Mouse (Mus musculus): Measurements from ENCODE around the gene Polr3h.

The Polr3h gene

DNA sequence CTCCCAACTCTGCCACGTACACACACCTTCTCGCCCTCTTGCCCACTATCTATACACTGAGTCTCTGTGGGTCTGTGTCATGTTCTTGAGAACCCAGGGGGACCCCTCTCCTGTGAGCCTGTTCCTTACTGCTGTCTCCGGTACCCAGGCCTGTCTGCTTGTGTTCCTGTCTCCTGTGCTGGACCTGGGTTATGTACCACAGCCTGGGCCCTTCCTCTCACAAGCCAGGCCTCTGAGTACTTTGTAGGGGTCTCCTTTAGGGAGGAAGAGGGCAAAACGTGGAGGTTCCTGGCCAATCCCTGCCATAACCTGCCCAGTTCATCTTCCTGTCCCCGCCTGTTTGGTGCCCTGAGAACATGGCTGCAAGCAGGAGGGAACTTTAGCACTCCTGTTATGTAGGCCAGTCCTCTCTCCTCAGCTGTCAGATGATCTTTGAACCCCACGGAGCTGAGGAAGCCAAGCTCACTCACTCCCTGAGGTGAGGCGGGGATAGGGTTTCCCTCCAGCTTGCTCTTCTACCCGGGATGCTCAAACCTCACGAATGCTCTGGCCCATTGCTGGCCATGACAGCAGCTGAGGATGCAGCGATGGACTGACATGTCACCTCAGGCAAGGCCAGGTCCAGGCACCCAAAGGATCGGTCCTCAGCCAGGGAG, 23.6 kb upstream of the Polr3h start:
- no peak for DNase-seq (ENCODE audit: low spot score)

DNA sequence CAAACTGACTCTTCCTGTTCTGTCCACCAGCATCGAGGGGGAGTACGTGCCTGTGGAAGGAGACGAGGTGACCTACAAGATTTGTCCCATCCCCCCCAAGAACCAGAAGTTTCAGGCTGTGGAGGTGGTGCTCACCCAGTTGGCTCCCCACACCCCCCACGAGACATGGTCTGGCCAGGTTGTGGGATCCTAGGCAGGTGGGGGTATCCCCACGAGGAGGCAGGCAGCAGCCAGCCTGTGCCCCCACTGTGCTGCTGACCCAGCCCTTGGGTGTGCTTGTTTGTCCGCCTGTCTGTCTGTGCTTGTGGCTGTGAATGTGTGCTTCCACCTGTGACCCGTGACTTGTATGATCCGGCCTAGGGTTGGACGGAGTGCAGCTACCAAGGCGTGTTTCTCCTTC, 23.0 kb upstream of the Polr3h start:
- no peak for DNase-seq (ENCODE audit: low spot score)

DNA sequence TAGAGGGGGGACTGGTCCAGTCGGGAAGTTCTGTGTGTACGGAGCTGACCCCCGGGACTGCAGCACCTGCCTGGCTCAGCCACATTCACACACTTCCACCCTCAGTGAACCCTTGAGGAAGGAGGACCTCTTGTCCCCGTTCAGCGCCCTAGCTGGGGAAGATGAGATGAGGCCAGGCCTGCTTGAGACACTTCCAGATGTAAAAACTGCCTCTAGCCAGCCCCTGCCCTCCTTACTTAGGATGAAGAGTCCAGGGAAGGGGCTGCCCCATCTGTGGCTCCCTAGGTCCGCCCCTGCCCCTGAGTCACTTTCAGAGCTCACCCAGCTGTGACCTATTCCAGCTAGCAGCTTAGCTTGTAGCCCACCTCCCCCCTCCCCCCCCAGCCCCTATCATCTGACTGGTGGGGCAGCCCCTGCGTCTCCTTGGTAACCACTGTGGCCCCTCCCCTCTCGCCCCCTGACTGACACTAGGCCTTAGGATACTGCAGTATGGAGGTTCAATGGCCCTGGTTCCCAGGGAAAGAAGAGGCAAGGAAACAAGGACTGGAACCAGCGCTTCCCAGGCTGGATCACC, 17.2 kb upstream of the Polr3h start:
- no peak for DNase-seq (ENCODE audit: low spot score)

DNA sequence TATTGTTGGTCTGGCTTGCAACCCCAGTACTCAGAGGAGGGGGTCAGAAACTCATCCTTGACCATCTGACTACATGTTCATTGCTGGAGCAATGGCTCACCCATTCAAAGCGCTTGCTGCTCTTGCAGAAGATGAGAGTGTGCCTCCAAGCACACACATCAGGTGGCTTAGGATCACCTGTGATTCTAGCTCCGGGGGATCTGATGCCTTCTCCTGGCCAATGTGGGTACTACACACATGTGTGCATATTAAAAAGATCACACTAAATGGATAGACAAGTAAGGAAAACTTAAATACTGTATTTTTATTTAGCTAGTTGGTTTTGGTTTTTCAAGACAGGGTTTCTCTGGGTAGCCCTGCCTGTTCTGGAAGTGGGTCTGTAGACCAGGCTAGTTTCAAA, 15.0 kb upstream of the Polr3h start:
- DNase-seq (ENCODE audit: low spot score) = no peak

DNA sequence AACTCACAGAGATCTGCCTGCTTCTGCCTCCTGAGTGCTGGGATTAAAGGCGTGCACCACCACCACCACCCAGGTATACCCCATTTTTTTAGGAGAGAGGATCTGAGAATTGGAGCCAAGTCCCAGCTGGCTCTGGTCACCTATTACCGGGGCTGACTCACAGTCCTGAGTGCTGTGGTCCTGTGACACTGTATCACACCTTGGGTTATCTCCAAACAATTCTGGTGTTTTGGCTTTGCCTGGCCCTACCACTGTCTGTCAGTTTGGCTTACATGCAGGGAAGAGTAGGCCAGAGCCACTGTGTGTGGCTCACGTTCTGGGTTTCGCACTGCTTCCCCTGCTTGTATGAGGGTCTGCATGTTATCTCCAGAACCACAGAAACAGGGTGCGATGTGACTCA, 14.2 kb upstream of the Polr3h start:
- no peak for DNase-seq (ENCODE audit: low spot score)

DNA sequence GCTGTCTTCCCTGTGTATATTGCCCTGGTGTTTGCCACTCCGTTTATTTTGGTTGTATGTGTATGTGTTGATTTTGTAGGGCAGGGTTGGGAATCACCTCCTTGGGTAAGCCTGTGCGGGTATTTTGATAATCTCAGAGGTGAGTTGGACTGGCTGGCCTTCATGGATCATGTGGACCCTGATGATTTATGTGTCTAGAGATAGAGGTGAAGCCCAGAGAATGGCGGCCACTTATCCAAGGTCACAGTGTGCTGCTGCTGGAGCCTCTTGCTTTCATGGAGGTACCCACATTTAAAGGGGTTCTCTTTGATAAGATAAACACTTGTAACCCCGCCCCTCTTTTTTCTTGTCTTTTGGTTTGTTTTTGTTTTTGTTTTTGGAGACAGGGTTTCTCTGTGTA, 13.7 kb upstream of the Polr3h start:
- no peak for DNase-seq (ENCODE audit: low spot score)

DNA sequence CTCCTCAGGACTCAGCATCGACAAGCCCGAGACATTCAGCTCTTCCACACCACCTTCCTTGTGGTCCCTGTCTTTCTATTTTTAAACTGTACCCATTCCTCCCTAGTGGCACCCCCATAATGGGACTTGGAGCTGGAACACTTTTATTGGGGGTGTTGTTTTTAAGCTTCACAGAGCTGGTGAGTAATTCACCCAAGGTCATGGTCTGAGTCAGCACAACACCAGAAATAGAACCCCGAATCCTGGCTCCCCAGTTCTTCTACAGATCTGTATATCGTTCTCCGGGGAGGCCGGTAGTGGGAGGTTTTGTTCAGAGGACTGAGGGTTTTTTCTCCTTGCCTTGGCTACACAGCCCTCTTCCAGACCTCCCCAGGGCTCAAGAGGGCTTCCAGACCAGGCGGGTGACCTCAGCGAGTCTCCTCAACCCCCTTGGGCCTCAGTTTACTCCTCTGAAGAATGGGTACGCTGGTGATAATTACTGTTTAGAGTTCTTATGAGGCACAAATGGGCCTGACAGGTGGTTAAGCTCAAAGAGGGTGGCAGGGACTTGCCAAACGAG, 13.2 kb upstream of the Polr3h start:
- no peak for DNase-seq (ENCODE audit: low spot score)

DNA sequence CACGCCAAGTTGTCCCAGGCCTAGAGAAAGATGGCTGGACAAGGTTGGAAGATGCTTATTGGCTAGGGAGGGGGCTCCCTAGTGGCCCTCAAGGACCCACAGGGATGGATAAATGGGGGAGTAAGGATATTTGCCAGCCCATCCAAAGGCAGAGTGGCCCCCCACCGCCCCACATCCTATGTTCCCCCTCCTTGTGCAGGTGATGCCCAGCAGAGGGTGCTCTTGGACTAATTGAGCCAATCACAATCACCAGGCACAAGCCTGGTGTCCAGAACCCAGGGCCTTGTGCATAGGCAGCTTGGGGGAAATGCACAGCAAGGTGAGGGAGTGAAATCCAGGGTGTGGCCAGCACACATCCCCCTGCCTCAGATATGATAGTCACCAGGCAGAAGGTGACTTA, 12.2 kb upstream of the Polr3h start:
- no peak for DNase-seq (ENCODE audit: low spot score)

DNA sequence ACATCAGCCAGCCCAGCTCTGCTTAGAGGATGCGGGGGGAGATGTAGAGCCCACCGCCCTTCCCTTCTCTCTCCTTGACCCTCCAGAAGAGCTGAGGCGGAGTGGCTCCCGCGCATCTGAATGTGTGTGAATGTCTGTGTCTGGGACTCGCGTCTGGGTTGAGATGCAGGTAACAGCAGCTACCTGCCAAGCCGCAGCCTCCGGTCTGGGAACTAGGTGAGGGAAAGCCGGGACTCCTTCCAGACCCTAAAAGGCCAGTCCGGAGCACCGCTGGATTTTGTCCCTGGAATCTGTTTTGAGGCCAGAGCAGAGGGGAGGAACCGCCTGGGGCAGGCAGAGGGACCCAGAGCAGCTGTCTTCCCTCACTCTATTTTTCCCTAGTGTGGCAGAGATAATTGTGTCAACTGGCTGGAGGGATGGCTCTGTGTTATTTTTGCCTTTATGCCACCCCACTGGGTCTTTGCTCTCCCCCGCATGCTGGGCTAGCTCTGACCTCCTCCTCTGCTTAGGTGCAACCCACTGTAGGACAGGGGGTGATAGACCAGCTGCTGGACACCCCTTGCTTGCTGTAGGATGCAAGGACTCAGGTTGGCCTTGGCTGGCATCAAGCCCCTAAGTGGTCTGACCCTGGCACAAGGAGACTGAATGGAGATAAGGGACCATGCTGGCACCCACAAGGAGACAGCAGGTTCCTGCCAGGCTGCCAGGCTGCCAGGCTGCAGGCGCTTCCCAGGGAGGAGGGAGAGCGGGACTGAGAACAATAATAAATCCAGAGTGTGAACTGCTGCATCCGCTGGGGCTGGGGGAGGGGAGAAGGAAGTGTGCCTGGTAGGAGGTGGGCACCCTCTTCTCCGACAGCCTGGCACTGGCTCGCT, 11.3 kb upstream of the Polr3h start:
- DNase-seq (ENCODE audit: low spot score) = no peak

DNA sequence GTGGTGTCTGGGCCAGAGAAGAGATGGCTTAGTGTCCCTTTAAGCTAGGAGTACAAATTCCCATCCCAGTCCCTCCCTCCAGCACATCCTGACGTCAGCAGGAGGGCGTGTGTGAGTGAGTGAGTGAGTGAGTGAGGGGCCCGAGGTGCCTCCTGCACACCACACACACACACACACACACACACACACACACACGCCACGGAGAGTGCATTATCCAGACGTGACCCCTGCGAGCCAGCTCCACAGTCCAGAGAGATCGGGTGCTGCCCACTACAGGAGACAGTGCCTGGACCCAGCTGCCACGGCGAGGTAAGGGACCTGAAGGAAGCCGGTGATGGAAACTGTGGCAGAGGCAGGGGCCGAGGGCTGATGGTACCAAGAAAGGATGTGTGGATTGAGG, 10.6 kb upstream of the Polr3h start, which contains the start of gene Csdc2:
Gene Csdc2 (plus strand): TSS at position 81 of the 400 bp plus-strand sequence.
- no peak for DNase-seq (ENCODE audit: low spot score)

DNA sequence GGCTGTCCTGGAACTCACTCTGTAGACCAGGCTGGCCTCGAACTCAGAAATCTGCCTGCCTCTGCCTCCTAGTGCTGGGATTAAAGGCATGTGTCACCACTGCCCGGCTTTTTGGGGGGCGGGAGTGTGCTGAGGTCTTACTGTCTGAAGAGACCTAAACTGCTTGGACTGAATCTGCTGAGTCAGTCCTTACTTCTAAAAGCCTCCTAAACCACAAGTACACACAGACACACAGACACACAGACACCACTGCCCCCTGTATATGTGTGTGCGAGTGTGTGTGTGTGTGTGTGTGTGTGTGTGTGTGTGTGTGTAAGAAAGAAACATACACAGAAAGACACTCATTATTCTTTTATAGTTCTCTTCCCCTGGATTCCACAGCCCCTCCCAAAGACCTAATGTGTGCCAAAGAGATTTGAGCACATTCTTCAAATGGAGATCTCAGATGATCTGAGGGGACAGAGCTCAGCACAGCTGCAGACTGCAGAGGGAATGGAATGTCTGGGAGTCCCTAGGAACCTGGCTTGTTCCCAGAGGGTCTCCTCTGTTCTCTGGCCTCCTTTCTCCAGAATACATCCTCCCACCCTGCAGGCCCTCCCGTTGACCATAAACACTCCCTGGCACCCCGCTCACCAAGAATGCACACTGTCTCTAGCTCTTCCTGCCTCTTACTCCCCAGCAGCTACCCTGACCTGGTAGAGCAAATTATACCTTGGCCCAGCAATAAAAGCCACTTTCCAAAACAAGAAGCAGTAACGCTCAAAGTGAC, 10.0 kb upstream of the Polr3h start:
- DNase-seq (ENCODE audit: low spot score) = no peak

DNA sequence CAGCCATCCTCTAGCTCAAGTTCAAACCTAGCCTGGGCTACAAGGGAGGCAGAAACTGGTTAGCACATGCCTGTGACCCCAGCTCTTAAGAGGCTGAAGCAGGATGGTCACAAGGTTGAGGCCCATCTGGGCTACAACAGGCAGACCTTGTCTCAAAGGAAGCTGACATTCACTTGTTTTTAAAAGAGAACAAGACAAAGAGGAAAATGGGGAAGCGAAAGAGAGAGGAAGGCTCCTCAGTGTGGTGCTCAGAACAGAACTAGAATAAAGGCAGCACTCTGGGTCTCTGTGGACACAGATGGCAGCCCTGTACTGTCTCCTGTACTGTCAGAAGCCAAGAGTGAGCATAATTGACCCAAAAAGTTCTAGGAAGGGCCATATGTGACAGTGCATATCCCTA, 7.9 kb upstream of the Polr3h start:
- no peak for DNase-seq (ENCODE audit: low spot score)

DNA sequence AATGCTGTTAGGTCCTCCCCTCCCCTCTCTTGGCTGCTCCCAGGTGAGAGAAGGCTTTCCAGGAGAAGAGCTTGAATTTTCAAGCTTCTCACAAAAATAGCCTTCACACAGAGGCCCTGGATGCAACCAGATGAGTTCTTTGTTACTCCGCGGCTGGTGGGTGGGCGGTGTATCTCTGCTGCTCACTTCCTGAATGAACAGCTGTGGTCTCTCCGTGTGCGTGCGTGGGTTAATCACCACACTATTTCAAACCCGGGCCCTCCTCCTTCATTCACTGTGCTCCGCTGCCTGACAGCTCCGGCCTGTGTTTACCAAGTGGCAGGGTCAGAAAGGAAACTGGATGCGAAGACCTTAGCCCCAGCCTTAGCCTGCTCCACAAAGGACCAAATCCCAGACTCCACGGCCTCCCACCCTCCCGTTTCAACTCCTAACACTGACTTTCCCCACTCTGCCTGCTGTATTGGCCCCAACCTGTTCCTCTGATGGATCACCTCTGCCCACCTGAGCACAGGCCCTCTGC, 7.0 kb upstream of the Polr3h start:
- DNase-seq (ENCODE audit: low spot score) = no peak

DNA sequence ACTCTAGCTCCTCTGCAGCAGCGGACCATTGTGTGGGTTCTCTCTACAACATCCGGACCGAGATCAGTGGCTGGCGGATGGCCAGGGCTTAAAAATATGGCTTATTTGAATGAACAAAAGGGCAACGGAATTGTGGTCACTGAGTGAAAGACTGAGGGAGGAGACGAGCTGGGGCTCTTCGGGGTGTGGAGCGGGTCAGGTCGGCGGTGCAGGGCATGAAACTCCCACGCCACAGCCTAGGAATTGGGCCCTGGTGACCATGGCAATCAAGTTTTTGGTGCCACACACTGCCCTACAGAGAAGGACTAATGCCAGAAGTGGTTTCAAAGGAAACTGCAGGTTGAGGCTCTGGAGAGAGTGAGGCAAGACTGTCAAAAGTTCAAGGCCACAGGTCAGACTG, 2.2 kb upstream of the Polr3h start:
- peak; percentile 55 for DNase-seq (ENCODE audit: low spot score)

DNA sequence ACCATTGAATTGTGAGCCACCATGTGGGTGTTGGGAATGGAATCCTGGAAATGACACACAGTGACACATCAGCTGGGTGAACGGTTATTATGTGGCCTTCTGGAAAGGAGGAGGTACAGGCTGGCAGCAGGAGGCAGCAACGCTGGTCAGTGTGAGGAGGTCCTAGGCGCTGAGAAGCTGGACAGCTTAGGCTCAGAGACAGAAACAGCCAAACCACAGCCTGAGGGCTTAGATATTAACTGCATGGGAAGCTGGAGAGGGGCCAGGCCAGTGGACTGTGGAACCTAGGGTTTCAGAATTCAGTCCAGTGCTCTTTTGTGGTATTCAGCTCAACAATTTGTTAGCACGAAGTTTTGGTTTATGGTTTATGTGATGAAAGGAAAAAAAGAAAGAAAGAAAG, 1.7 kb upstream of the Polr3h start:
- peak; percentile 76 for DNase-seq (ENCODE audit: low spot score)

DNA sequence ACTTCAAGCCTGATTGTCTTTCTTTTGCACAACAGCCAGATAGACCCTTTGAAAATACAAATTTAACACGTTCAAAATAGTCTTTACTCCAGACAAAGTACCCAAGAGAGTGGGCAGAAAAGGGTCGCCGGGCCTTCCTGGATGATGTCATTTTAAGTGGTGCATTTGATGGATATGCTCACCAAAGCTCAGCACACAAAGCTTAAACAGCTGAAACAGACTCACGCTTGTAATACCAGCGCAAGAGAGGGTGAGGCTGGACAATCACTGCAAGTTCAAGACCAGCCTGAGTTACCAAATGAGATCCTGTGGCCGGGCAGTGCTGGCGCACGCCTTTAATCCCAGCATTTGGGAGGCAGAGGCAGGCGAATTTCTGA, 394 bp upstream of the Polr3h start:
- DNase-seq (ENCODE audit: low spot score) = no peak

DNA sequence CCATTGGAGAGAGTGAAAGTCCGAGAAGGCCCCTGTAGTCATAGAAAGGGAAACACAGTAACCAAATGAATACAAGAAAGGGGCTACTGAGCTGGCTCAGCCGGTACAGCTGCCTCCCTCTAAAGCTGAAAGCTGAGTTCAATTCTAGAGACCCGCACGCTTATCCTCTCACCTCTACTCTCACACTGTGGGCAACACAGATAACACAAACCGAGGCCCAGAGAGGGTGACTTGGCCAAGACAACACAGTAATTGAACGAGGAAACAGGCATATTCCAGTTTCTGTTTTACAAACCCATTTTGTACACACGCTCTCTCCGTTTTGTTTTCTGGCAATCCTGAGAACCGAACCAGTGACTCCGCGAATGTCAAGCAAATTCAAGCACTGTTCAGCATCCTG, 1.1 kb downstream of the Polr3h start:
- peak; percentile 28 for DNase-seq (ENCODE audit: low spot score)

DNA sequence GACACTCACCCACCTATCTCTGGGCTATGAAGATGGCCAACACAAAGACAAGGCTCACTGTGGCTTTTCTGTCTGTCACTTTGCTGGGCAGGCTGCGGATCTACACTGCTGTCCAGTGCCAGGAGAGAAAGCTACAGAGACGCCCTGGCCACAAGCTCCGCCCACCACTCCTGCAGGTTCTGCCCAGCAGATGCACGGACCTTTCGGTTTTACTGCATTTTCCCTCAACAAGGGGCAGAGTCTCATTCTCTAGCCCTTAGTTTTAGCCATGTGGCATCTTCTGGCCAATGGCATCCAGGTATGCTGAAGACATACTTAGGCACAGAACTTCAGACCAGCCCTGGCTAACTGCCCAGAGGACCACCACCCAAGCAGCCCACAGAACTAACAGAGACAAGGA, 4.8 kb downstream of the Polr3h start:
- no peak for DNase-seq (ENCODE audit: low spot score)

DNA sequence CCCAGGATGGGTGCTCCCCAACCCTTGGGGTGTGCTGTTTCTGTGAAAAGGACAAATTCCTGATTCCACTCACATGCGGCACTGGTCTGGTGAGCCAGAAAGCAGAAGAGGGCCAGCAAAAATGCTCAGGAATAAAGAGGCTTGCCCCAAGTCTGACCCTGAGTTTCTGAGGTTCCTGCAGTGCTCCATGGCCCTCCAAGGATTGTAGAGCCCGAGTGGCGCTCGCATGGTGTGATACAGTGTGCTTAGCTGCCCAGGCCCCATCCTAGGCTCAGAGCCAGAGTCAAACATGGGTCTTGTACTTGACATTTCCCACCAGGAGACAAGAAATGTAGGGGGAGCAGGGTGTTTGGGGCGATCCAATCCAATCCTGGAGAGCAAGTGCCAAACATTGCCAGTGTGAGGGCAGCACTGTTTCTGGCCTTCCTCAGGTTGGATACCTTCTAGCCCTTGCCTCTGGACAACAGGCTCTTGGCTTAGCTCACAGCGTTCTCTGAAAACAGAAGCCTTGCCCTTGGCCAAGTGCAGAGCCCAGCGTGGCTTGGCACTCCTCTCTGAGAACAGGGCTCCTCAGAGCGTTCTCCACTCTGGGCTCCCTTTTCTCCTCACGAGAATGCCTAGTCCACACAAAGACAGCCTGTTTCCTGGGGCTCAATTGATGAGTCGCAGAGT, 5.4 kb downstream of the Polr3h start:
- peak; percentile 29 for DNase-seq (ENCODE audit: low spot score)

DNA sequence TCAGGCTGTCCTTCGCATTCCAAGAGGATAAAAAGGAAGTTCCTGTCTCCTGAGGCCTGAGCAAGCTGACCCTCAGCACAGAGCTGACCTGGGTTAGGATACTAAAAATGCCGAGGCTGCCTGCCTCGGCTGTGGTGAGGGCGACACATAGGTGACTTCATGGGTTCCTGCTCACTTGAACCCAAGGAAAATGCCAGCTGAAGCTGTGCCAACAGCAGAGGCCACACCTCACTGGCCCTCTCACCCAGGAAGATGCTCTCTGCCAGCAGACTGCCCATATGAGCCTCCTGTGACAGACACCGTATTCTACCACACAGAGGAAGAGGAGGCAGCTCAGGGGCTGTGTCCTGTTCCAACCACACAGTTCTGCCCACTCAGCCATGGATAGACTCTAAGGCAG, 7.0 kb downstream of the Polr3h start:
- peak; percentile 24 for DNase-seq (ENCODE audit: low spot score)

Measured in adipocyte (in vitro differentiated cells).